Mouse (Mus musculus): ENCODE data around the gene Cct4.

The Cct4 gene

GRCm38 (mm10) chr11:23029399-23029798 is 39.1 kb downstream of the Cct4 start:
- DNase-seq (ENCODE audit: low read depth in 1 of 2, low spot score in 2 of 2) = no peak

GRCm38 (mm10) chr11:23047252-23047651 is 56.9 kb downstream of the Cct4 start:
- DNase-seq (ENCODE audit: low read depth in 1 of 2, low spot score in 2 of 2) = no peak

GRCm38 (mm10) chr11:23047663-23048582 is 57.6 kb downstream of the Cct4 start:
- no peak for DNase-seq (ENCODE audit: low read depth in 1 of 2, low spot score in 2 of 2)

- no peak for DNase-seq (ENCODE audit: low read depth in 1 of 2, low spot score in 2 of 2)
Observed at GRCm38 (mm10) chr11:23049642-23050041, 59.3 kb downstream of the Cct4 start.

- no peak for DNase-seq (ENCODE audit: low read depth in 1 of 2, low spot score in 2 of 2)
Observed at GRCm38 (mm10) chr11:23052353-23052752, 62.0 kb downstream of the Cct4 start.

Data from monocyte, adult 2 months (primary cell).